Mouse (Mus musculus) layer of hippocampus, postnatal 10 days (tissue): ENCODE data around the gene Isg20l2. TPM values are rescaled to one million over a fixed set of nuclear protein-coding genes. Genes with fewer than 3 reads are reported as not detected.

ENCODE experiments used
- DNase-seq, 2 experiments: peaks; one replicate each; pipeline ENCODE4 v3.0.0; 2021; ENCODE audit warnings: low spot score in 2 of 2
- total RNA-seq, 2 experiments: library from RNA; stranded (reverse); gene quantifications; 2 replicates each; pipeline ENCODE4 v1.2.3; 2021

Isg20l2 gene
- total RNA-seq, 2 experiments from 2014 or later = 17.1 to 19.0 TPM

DNA sequence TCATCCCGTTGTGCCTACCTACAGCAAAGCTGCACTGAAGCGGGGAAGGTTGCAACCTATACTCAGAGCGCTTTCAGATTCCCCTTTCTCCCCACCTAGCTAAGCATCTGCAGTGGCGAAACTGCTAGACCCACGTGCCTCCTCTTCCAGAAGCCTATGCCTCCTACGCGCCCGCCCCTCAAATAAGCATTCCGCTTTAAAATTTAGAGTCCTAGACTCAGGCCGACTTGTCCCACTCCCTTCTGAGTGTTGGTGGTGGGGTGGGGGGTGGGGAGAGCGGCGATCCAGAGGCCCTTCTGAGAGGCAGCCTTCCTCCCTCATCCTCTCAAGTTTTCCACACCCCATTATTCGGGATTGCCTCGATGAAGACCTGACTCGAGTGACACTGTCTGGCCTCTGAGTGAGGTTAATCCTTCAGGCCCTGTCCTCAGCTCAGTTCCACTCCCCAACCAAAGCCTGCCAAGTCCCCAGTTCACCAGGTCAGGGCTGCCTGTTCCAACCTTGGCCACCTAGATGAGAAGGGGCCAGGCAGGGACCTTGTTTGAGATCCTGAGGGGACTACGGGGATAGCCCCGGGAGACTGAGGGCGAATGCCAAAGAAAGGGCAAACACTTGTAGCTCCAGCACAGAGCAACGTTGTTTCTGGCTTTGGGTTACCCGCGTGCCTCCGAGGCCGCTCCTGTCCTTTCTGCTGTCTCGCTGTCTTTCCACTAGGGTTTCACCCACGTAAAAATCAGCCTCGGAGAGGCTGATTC is 17.1 kb downstream of the Isg20l2 start:
- DNase-seq = no peak

- no peak for DNase-seq
Observed at GRCm38 (mm10) chr3:87947811-87948199, 17.7 kb downstream of the Isg20l2 start.

DNA sequence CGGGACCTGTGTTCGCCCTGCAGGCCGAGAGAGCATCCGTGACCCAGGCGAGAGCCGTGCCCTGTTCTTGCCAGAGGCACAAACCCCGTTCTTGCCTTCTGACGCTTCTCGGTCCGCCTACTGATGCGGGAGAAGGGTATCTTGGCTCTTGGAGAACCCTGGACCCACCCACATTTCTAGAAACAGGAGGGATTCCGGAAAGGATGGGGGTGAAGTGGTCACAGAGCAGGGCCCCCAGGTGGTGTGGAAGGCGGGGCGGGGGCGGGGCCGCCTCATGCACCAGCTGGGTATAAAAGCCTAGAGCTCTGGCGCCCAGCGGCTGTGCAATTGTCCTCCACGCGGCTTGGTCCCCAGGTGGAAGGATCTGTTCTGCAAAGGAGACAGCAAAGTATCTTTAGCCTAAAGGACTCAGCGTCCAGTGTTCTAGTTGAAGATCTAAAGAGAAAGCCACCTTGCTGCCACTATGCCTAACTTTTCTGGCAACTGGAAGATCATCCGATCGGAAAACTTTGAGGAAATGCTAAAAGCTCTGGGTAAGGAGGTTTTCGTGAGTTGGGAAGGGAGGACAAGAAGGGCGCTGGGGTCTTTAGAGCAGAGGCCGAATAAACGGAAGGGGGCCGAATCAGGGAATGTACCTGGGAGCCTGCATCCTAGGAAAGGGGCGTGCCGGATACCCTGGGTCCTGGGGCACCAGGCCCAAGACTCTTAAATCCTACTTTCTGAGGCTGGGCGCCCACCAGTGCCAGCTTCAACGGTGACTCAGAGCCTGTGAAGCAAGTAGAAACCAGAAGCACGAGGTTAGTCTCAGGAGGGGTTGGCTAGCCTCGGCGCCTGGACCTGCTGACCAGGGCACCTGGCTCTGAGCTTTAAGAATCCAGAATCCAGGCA is 18.5 kb downstream of the Isg20l2 start, which contains the start of gene Crabp2:
Crabp2 (plus strand) TSS at position 289 of the 888 bp plus-strand sequence.
- DNase-seq = no peak

DNA sequence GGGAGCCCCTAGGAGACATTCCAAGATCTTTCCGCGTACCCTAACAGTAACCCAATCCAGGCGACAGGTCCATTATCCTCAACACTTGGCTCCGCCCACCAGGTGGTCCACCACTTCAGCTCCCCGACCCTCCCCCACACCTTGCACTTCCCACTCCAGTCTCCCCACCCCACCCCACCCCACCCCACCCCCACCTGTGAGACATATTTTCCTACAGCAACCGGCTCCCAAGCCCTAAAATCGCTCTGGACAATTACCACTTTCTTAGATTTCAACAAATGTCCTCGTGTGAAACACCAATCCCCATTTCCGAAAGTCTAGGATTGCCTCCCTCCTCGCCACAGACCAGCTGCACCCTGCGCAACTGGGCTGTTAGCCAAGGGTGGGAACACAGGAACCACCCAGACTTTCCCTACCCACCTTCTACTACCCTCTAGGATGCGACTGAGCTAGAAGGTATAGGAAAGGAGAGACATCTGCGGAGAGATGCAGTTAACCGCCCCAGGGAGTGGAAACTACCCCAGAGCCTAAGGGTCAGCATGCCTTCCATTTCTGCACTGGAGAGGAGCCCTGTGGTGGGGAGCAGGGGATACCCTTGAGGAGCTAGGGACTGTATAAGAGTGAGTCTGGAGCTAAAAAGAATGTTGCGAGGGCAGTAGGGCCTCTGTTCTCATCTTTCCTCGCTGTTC is 19.3 kb downstream of the Isg20l2 start:
- no peak for DNase-seq

DNA sequence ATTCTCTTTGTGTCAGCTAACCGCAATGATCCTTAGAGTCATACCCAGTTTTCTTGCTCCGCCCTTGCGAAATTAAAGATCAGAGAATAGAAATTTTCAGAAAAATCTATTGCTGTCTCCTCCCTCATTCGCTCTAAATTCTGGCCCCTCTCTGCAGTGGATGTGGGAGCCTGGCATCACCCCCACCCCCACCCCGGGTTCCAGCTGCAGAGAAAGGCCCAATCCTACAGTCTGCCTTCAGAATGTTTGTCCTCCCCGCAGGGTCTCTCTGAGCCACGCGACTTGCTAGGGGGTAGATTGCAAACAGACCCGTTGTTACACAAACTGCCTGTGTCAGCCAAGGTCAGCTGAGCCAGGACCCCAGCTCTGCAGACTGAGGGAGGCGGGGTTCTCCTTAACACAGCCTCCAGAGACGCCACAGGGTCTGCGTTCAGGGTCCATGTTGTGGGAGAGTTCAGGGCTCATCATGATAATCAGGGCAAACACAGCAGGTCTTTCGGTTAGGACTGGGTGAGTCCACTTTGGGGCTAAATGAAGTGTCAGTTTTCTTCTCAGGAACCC is 19.9 kb downstream of the Isg20l2 start:
- no peak for DNase-seq

GRCm38 (mm10) chr3:87951946-87952345 is 21.8 kb downstream of the Isg20l2 start:
- DNase-seq = no peak

- DNase-seq = no peak
Observed at GRCm38 (mm10) chr3:87952440-87952839, 22.3 kb downstream of the Isg20l2 start.

GRCm38 (mm10) chr3:87958056-87958455 is 27.9 kb downstream of the Isg20l2 start:
- no peak for DNase-seq

GRCm38 (mm10) chr3:87958476-87958875 is 28.4 kb downstream of the Isg20l2 start:
- no peak for DNase-seq

DNA sequence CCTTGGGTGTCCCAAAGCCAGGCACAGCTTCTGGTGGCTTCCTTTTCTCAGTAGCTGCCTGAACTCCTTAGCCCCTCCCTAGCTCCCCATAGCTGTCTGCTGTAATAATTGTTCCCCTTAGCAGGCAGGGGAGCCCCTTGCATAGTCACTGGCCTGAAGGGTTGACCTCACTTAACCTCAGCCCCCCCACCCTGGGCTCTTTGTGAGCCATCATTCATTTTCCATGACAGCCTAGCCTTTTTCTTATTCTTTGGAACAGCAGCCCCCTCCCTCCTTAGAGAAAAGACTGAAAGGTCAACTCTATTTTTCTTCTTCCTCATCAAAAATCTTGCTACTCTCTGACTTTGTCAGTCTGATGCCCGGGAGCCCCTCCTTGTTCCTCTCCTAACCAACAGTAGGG is 28.9 kb downstream of the Isg20l2 start:
- no peak for DNase-seq

DNA sequence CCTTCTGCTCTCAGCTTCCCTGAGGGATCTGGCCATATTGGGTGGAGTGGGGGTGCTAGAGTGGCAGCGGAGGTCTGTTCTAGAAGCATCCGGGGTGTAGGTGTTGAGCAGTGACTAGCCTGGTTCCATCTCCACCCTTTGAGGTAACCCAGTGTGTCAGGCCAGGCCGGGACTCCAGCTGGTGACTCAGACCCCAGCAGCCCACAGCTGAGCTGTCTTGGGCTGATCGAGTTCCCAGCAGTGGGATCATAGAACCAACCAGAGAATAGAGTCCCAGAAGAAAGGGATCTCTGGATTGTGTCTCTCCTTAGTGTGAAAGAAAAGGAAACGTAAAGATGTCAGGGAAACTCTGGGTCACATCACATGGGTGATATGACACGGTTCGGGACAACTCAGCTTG is 29.3 kb downstream of the Isg20l2 start:
- no peak for DNase-seq

DNA sequence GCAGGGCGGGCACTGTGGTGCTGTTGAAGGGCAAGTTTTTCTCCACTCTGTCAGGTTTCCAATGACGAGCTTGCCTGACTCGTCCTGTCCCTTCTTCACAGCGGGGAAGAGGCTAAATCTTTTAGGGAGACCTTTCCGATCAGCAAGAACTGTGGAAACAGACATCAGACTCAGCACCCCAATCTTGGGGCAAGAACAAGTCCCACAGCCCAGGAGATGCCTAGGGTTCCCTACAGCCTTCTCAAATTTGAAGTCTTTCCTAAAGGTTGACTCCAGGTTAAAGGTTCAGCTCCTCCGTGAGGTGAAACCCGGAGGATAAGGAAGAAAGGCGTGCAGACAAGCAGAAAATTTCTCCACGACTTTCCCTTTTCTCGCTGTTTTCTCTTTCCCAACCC is 30.1 kb downstream of the Isg20l2 start:
- no peak for DNase-seq

DNA sequence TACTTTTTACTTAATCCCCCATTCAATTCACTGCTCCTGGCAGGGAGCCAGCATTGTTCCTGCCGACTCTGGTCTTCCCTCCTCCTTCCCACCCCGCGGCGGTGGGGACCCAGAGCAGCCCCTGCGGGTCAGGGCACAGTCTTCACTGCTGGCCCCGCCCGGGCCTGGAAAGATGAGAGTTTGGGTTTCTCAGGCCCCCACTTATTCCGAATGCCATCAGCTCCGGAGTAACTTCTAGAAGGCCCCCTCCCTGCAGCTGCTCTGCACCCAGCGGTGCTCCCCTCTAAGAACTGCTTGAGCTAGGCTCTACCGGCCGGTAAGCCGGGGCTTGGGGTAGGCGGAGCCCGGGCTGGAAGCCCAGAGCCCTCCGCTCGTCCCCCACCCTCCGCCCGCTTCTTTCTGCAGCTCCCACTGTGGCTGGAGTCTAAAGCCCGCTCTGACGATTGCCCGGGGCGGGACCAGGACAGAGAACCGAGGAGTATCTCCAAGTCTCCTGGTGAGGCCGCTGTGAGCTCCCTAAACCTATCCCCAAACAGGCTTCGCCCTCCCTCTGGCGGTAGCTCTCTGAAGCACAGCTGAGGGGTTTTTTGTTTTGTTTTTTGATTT is 30.6 kb downstream of the Isg20l2 start:
- DNase-seq = peak; percentile 85 to 87

DNA sequence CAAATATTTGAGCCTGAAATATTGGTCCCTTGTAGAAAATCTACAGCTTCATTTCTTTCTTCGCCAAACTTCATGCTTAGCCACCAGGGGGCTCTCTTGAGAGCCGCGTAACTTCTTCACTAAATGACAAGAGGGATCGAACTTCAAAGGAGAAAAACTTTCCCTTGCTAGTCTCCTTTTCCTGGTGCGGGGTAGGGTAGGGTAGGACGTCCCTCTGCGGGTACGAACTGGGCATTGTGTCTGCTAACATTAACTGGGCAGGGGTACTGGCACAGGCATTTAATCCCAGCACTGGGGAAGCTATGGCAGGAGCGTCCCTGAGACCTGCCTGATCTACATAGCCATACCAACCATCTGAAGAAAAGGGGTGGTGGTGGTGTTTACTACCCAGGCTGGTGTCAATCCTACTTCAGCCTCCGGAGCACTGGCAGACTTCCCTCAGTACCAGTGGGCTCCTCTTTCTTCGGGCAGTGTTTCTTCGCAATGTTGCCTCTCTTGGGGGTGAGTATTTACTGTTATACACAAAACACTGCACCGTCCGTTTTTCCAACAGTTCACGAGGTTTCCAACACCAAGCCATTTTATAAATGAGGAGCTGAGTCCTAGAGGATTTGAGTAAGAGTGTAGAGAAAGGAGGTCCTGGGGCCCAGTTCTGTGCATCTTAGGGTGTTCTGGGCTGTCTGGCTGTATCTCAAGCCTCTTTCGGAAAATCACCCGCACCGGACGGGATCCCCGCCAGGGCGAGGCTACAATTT is 40.2 kb downstream of the Isg20l2 start:
- peak; percentile 59 to 69 for DNase-seq

- DNase-seq = peak in 1 of 2 experiments; percentile 66
Observed at GRCm38 (mm10) chr3:87970939-87971488, 40.9 kb downstream of the Isg20l2 start, which contains the start of gene Nes. Nes (plus strand) TSS chr3:87971078.

DNA sequence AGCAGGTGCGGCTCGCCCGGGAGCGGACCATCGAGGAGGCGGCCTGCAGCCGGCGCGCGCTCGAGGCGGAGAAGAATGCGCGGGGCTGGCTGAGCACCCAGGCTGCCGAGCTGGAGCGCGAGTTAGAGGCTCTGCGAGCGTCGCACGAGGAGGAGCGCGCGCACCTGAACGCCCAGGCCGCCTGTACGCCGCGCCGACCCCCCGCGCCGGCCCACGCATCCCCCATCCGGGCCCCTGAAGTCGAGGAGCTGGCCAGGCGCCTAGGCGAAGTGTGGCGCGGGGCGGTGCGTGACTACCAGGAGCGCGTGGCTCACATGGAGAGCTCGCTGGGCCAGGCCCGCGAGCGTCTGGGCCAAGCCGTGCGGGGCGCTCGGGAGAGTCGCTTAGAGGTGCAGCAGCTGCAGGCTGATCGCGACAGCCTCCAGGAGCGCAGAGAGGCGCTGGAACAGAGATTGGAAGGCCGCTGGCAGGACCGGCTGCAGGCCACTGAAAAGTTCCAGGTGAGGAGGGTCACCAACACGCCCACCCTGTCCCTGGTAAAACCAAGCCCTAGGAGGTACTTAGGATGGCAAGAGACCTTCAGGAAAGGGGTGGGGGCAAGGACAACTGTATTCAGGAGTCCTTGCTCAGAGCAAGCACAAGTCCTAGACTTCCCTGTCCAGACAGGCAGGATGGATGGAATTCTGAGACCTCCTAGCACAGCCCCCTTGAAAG is 41.5 kb downstream of the Isg20l2 start:
- no peak for DNase-seq

GRCm38 (mm10) chr3:87972203-87972664 is 42.1 kb downstream of the Isg20l2 start:
- DNase-seq = no peak

- DNase-seq = no peak
Observed at GRCm38 (mm10) chr3:87972776-87973175, 42.7 kb downstream of the Isg20l2 start.
